Mouse (Mus musculus) liver, postnatal 0 days (tissue): ENCODE data around the gene 0610040J01Rik.
A peak's percentile ranks its signal among the peaks of the same experiment; 100 is the strongest.

Experiments used
- CTCF ChIP-seq: sonication (generic); IDR thresholded peaks from 2 replicates; pipeline ENCODE4 v1.5.1; 2016; ENCODE audit warnings: antibody characterized with exemption, low read depth
- EP300 ChIP-seq: IDR thresholded peaks from 2 replicates; pipeline ENCODE4 v1.6.1; 2016; ENCODE audit warnings: antibody characterized with exemption, low read depth, mild to moderate bottlenecking

DNA sequence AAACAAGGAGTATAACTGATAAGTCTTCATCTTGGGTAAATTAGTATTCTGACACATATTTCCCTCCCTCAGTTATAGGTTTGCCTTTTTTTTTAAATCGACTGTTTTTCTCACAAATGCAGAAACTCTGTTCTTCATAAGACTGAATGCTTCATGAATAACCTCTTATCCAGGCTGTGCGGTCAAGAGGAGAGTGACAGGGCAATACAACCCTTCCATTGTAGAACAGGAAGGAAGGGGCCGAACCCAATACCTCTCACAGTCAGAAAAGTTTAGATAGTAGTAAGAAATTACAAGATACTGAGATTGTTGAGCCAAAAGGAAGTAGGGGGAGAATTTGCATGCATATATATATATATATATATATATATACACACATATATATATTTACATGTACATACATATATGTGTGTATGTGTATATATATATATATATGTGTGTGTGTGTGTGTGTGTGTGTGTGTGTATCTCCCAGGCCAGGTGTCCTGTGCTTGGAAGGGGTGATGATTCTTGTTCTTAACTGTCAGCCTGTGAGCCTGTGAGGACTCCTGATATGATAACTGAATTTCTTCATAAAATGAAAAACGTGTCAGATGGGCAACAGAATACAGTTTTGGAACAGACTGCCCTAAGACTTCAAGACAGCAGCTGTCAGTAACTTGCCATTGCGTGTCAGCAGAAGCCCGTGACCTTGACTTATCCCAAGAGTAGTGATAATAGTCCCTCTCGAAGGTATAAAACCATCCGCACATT, 12.6 kb downstream of the 0610040J01Rik start:
- no peak for TF ChIP-seq CTCF
- peak; percentile 86 for TF ChIP-seq EP300
